In genomic region chr10:20394815-20395214, GRCm38 (mm10) we compare ENCODE assay signal across 27 mouse cellular contexts. TPM values are rescaled to one million over a fixed set of nuclear protein-coding genes. Genes with fewer than 3 reads are reported as not detected.
"Had no signal": no experiment of that assay in that cellular context is flagged by ENCODE, and none has a peak within 500 bp of the region (broad histone marks: within the 10 kb centered on the region; RNA-seq: fewer than 3 reads in every experiment).

No protein-coding gene starts in this region.

- H3K36me3 ChIP-seq: heart, embryonic 10.5 days; heart, embryonic 15.5 days; hindbrain, embryonic 13.5 days; hindbrain, embryonic 15.5 days; intestine, embryonic 15.5 days; limb, embryonic 12.5 days; liver, embryonic 13.5 days; liver, embryonic 15.5 days had no signal

- H3K27me3 ChIP-seq: heart, embryonic 13.5 days; heart, embryonic 15.5 days; hindbrain, embryonic 13.5 days; hindbrain, embryonic 15.5 days; intestine, embryonic 15.5 days; limb, embryonic 12.5 days; liver, embryonic 13.5 days; liver, embryonic 15.5 days had no signal

- DNase-seq: gastrocnemius, postnatal 14 days; gastrocnemius, postnatal 36 days; heart, adult 18-20 months; heart, postnatal 14 days; heart, postnatal 36 days; kidney, adult 18-20 months; kidney, adult 8-10 months; kidney, postnatal 14 days; kidney, postnatal 36 days; layer of hippocampus, adult 9-11 months; layer of hippocampus, postnatal 36 days; left cerebral cortex, postnatal 4 days; liver; liver, embryonic 13.5 days; liver, postnatal 0 days had no signal

- H3K4me2 ChIP-seq: heart, embryonic 13.5 days; heart, embryonic 15.5 days; hindbrain, embryonic 13.5 days; hindbrain, embryonic 15.5 days; intestine, embryonic 15.5 days; limb, embryonic 12.5 days; liver, embryonic 11.5 days; liver, embryonic 13.5 days; liver, embryonic 15.5 days had no signal

- H3K9me3 ChIP-seq: heart, embryonic 10.5 days; heart, embryonic 13.5 days; heart, embryonic 15.5 days; hindbrain, embryonic 13.5 days; hindbrain, embryonic 15.5 days; intestine, embryonic 15.5 days; limb, embryonic 12.5 days; liver, embryonic 13.5 days; liver, embryonic 15.5 days had no signal

- H3K27ac ChIP-seq: heart, embryonic 10.5 days; heart, embryonic 13.5 days; heart, embryonic 15.5 days; hindbrain, embryonic 13.5 days; hindbrain, embryonic 15.5 days; hindbrain, postnatal 0 days; intestine, embryonic 15.5 days; limb, embryonic 12.5 days; liver, embryonic 13.5 days; liver, embryonic 15.5 days had no signal

- ATAC-seq: hindbrain, postnatal 0 days; intestine, embryonic 15.5 days; liver, postnatal 0 days had no signal

- H3K9ac ChIP-seq: heart, embryonic 13.5 days; heart, embryonic 15.5 days; hindbrain, embryonic 13.5 days; hindbrain, embryonic 15.5 days; intestine, embryonic 15.5 days; limb, embryonic 12.5 days; liver, embryonic 13.5 days; liver, embryonic 15.5 days; liver, postnatal 0 days had no signal

- H3K4me1 ChIP-seq: hindbrain, embryonic 13.5 days; hindbrain, embryonic 15.5 days; intestine, embryonic 15.5 days; limb, embryonic 12.5 days; liver, embryonic 15.5 days had no signal

- H3K4me3 ChIP-seq: heart, embryonic 10.5 days; heart, embryonic 13.5 days; heart, embryonic 15.5 days; hindbrain, embryonic 13.5 days; hindbrain, embryonic 15.5 days; intestine, embryonic 15.5 days; limb, embryonic 12.5 days; liver, embryonic 13.5 days; liver, embryonic 15.5 days had no signal

RNA-seq across cellular contexts. Expression of gene Mtfr2, which starts 47.2 kb away (rescaled TPM):
- total RNA-seq: gastrocnemius, adult 18-20 months; gastrocnemius, adult 8-10 months; hindbrain, postnatal 0 days had no signal
